Mouse (Mus musculus) fat pad, adult 2 months (tissue): ENCODE measurements around the gene Abcc4.

ENCODE experiments used
- DNase-seq: peaks from one replicate; pipeline ENCODE4 v3.0.0-alpha.2; 2011; ENCODE audit warnings: low read depth, low spot score; ENCODE audit errors: extremely low read depth

Abcc4 gene

DNA sequence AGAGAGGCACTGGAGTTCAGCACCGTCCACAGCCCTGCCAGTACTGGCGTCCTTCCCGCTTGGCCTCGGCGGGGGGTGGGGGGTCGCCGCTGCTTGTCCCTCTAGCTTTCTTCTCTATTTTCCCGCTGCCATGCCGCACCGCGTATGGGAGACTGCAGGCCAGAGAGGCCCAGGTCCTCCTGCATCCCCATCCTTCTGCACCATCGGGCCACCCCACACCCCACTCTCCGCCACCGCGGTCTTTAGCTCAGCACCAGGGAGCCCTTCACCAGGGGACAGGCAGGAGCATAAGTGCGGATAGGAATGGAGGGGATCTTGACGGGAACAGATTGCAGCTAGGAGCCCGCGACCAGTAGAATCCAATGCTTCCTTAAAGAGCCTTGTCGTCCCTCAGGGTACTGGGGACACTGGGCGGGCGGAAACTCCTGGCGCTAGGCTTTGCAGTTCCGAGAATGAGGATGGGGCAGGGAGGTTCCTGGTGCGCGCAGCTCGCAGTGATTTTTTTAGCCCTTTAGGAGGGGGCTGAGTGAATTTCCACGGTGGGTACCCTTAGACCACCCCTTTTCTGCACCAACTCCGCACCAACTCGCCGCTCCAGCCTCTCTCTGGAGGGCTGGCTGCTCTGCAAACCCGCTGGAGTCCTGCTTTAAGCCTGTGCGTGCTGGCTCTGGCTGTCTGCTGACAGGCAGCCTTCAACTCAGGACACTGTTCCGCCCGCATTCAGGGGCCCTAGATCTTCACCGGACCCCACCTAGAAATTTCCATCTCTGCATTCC is 268.7 kb downstream of the Abcc4 start:
- DNase-seq = no peak

DNA sequence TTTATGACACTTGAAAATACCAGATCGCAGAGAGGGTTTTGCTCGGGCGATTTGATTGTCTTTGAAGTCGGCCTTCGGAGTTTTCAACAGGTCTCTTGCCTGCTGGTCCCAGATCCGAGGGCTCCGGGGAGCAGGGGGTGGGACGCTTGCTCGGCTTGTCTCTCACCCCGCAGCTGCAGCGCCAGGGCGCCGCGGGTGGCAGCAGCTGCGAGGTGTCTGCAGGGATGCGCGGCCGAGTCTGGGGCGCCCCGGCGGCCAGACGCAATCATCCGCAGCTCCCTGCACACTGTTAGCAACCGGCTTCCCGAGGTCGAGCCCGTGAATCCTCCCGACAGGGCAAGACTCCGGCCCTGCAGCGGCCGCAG is 269.2 kb downstream of the Abcc4 start:
- DNase-seq = no peak

DNA sequence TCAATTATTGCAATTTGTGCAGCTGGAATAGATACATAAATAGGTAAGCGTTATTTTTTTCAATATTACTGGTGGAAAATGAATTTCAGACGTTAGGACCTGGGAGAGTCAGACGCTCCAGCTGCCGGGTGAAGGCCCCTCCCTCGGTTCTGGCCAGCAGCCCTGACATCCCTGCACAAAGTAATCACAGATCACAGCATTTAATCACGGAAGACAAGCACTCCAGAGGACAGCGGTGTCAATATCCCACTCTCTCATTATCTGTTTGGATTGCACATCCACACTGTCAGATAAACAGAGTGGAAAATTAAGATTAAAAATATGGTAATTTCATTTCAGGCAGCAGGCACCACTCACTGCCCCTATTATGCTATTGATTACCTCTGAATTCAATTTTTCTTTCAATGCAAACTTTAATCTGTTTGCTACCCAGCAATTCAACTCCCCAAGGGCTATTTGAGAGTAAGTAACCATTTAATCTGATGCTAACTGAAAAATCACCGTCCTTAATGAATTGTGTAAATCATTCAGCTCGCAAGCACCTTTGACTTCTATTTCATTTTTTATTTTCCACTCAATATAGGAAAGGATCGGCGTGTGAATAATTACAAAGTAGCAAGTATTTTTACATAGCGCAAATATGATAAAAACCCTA is 270.2 kb downstream of the Abcc4 start:
- no peak for DNase-seq

DNA sequence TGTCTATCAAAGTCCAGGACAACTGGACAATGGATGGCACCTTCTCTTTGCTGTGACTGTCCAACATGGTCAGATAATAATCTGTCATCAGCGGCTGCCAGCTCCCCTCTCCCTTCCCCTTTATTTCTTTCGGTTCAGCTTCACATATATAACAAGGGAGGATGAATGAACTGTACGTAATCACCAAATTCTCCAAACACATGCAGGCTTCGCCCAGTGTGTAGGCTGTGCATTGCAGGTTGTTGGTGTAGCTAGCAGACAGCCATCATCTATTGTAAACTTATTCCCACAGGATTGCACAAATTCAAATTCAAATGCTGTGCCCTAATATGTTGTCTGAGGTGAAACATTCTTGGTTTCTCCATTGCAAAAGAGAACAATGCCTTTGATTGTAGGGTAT is 271.2 kb downstream of the Abcc4 start:
- DNase-seq = no peak

DNA sequence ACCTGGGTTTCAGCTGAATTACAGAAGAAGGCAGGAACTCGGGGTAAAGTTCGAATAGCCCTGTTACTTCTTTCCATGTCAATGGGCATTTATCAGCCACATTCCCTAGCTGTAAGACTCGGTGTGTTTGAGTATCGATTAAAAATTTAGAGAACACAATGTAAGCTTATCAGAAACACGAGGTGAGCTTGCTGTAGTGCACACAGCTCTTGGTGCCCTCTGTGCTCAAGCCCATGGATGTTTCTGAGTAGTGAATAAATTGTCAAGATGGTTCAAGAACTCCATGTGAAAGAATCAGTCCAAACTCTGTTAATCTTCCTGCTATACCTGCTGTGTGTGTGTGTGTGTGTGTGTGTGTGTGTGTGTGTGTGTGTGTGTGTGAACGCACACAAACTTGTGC is 272.2 kb downstream of the Abcc4 start:
- no peak for DNase-seq
